Mouse (Mus musculus) E14TG2a.4 (cell line): ENCODE measurements at regions not wholly inside any gene's neighbourhood (a gene's known extent, or its start where the extent isn't known, plus 50 kb on each side); places are given as distances from the start of the nearest gene placed in this dataset.
"Not testable (repeated sequence)": the region's sequence is repeated elsewhere in the genome, so short reads cannot be mapped to it uniquely, and the experiment has no call there.

ENCODE experiments used
- H3K27me3 ChIP-seq: 2 replicates; pipeline ENCODE4 v1.6.1; 2014; ENCODE audit warnings: low read length, control low read depth; ENCODE audit not compliant: insufficient read depth
- H3K36me3 ChIP-seq: 2 replicates; pipeline ENCODE4 v1.6.1; 2014; ENCODE audit warnings: low read length, control low read depth; ENCODE audit not compliant: insufficient read depth
- H3K4me1 ChIP-seq: replicated peaks from 2 replicates; pipeline ENCODE4 v1.6.1; 2014; ENCODE audit warnings: low read depth, low read length, control low read depth
- H3K4me3 ChIP-seq: replicated peaks from 2 replicates; pipeline ENCODE4 v1.5.1; 2014; ENCODE audit warnings: mild to moderate bottlenecking, low read length
- H3K9me3 ChIP-seq: 2 replicates; pipeline ENCODE4 v1.6.1; 2014; ENCODE audit warnings: low read length, control low read depth
- CTCF ChIP-seq: conservative IDR thresholded peaks from 2 replicates; pipeline ENCODE4 v1.5.1; 2014; ENCODE audit warnings: low read length
- NANOG ChIP-seq: IDR thresholded peaks from 2 replicates; pipeline ENCODE4 v1.6.1; 2014; ENCODE audit warnings: borderline replicate concordance, low read length, mixed read lengths
- POU5F1 ChIP-seq: IDR thresholded peaks from 2 replicates; pipeline ENCODE4 v1.6.1; 2014; ENCODE audit warnings: low read length, borderline replicate concordance

DNA sequence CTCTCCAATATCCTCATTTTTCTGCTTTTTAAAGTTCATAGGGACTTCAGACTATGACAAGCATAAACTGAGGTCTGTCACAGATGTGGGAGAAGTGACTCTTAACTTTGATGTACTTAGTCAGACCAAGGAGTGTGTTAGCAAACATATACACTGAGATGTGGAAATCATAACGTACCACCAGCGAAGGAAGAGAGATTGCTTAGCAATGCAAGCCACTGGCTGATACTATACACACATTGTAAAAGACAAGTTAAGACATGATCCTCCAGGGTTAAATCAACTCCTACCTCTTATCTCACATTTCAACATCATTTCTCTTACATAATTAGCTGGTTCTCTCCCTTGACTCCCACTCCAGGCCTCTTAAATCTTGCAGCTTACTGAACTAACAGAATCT lies 227.9 kb upstream of the Rarb start:
- TF ChIP-seq CTCF (no peak), NANOG (no peak), POU5F1 (no peak)
- no peak overlapping the region for H3K4me3 ChIP-seq
- H3K27me3 ChIP-seq, result no peaks in the 10 kb centered on the region
- H3K36me3 ChIP-seq, result no peaks in the 10 kb centered on the region
- no peaks in the 10 kb centered on the region for H3K9me3 ChIP-seq
- H3K4me1 ChIP-seq, result no peaks in the 10 kb centered on the region

DNA sequence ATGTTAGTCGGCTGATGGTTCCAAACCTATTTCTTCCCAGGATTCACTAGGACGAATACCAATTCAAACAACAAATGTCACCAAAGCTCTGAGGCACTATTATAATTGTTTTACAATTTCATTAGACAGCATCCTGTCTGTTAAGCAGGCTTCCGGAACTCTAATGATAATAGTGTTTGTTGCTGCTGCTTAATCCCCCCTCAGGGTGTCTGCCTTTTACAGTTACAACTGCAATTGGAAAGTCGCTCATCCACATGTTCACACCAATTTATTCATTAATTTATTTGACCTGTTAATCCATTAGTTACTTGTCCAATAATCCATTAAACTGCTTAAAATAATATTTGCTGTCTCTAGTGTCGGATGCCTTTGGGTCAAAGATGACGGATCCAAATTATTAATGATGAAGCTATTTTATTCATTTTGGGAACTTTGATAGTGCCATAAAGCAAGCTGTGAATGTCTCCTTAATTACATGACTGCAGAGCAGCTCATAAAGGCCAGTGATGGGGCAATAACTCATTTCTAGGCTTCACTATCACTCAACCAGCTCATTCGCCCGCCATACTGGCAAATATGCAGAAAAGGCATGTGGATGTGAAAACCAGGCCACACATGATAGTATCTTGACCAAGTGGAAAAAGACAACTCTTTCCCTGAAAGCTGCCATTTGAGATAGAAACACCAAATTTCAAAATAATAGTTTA lies 226.6 kb upstream of the Rarb start:
- Histone ChIP-seq H3K4me3 (no peak overlapping the region), H3K4me1 (no peaks in the 10 kb centered on the region)

DNA sequence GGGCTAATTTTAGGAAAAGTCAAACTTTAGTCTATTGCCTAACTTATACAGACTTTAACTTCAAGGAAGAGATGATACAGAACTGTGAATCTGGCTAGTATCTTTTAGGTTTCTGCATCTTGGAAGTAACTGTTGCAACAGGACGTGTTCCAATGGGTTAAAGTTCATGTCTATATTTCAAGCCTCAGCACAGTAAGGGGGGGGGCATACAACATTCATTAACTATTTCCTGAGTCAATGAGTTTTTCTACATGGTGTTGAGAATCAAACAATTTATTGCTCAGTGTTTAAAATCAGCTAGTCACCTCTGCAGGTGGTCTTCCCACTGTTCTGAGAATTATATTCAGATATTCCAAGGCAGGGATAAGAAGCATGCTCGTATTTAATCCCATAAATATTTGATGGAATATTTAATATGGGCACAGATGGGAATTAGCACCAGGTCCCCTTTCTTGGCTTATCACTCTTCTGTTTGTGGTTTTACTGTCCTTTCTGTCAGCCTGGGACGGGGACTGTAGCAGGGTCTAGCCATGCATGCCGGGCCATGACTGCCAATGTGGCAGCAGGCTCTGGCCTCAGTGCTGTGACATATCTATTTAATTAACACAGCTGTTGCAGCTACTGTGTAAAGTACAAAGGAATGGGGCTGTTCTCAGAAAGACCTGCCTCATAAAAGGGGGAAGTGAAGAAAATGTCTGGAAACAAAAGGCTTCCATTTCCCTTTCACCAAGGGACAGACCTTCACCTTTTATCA lies 201.8 kb upstream of the Rarb start:
- TF ChIP-seq NANOG (no peak), POU5F1 (no peak), CTCF (no peak)
- H3K9me3 ChIP-seq, result no peaks in the 10 kb centered on the region

More for the DNA sequence above, 226.6 kb upstream of the Rarb start:
- TF ChIP-seq CTCF, result no peak
- no peak for TF ChIP-seq NANOG
- no peak for TF ChIP-seq POU5F1
- H3K36me3 ChIP-seq, result no peaks in the 10 kb centered on the region
- no peaks in the 10 kb centered on the region for H3K9me3 ChIP-seq
- H3K27me3 ChIP-seq, result no peaks in the 10 kb centered on the region

DNA sequence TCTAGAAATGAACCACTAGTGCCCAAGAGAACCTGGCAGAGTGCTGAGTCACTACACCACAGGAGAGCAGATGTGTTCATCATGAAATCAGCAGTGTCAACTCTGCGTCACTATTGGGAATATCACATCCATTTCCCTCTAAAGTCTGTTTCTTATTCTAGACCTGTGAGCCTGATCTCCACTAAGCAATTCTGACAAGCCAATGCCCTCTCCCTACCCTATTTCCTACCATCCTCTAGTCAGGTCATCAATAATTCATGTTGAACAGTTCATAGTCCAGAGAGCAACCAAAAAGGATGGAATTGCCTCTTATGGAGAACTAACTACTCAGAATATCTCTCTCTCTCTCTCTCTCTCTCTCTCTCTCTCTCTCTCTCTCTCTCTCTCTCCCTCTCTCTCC lies 194.0 kb upstream of the Rarb start:
- no peaks in the 10 kb centered on the region for H3K4me1 ChIP-seq
- H3K36me3 ChIP-seq, result no peaks in the 10 kb centered on the region
- TF ChIP-seq CTCF, result no peak
- no peak for TF ChIP-seq NANOG
- no peak for TF ChIP-seq POU5F1
- no peaks in the 10 kb centered on the region for H3K27me3 ChIP-seq
- no peaks in the 10 kb centered on the region for H3K9me3 ChIP-seq
- H3K4me3 ChIP-seq, result no peak overlapping the region

More for the DNA sequence above, 201.8 kb upstream of the Rarb start:
- H3K27me3 ChIP-seq, result no peaks in the 10 kb centered on the region
- H3K36me3 ChIP-seq, result no peaks in the 10 kb centered on the region
- H3K4me3 ChIP-seq, result no peak overlapping the region
- no peaks in the 10 kb centered on the region for H3K4me1 ChIP-seq

DNA sequence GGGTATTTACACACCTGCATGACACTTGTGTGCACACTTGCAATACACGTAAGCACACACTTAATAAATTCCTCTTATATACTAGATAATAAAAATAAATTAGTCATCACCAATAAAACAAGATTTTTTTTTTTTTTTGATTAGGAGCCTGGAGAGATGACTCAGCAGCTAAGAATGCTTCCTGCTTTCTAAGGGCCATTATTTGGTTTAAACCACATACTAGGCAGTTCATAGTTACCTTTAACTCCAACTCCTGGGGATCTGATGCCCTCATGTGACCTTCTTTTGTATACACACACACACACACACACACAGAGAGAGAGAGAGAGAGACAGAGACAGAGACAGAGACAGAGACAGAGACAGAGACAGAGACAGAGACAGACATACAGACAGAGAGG lies 193.2 kb upstream of the Rarb start:
- no peak for TF ChIP-seq NANOG
- TF ChIP-seq POU5F1, result no peak
- TF ChIP-seq CTCF, result no peak
- H3K4me3 ChIP-seq, result no peak overlapping the region
- H3K9me3 ChIP-seq, result no peaks in the 10 kb centered on the region
- no peaks in the 10 kb centered on the region for H3K27me3 ChIP-seq
- no peaks in the 10 kb centered on the region for H3K36me3 ChIP-seq
- no peaks in the 10 kb centered on the region for H3K4me1 ChIP-seq

DNA sequence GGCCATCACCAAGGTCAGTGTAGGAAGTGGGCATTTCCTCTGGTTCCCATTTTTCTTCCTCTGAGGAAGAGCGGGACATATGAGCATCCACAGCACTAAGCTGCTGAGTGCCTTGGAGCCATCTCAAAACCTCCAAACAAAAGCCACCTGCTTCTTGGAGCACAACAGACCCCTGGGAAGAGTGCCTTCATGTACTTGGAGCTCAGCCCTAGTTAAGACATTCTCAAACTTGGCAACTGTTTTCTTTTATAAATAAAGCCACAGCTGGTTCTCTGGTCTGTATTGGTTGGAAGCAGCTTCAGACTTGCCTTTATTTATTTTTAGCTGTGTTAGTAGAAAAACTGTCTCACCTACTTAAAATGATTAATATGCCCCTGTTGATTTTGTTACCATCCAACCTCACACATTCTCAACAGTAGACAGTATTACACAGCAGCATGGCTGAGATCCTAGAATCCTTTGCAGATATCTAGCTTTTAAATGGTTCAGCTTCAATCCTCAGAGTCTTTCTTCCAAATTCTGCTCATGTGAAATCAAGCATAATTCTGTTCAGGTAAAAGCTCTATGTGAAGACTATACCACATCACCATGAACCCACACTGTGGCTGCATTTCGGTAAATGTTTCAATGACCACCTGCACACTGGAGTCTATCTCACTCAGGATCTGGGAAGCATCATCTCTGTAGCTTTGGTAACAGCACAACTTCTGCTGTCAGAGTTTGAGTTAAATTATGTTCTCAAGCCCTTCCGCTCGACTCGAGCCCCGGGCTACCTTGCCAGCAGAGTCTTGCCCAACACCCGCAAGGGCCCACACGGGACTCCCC lies 186.4 kb upstream of the Rarb start:
- H3K36me3 ChIP-seq, result no peaks in the 10 kb centered on the region
- no peak overlapping the region for H3K4me3 ChIP-seq
- no peaks in the 10 kb centered on the region for H3K27me3 ChIP-seq
- no peak for TF ChIP-seq POU5F1
- TF ChIP-seq CTCF, result no peak
- no peak for TF ChIP-seq NANOG
- H3K4me1 ChIP-seq, result no peaks in the 10 kb centered on the region
- no peaks in the 10 kb centered on the region for H3K9me3 ChIP-seq

DNA sequence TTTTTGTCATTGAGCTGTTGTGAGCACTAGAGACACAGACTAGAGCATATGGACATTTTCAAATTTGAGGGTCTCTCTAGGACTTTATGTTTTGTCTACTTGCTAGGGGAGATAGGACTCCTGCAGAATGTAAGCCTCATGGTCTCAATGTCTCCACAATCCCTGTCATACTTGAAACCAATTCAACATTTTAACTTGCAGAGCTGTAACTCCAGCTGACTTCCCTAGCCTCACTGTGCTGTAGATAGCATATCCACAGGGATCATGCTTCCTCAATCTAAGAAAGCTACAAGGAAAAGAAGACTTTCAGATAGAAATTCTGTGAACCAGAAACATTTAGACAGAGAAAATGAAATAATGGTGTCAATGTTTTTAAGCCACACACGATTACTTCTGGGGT lies 185.8 kb upstream of the Rarb start:
- Histone ChIP-seq H3K4me1 (no peaks in the 10 kb centered on the region), H3K36me3 (no peaks in the 10 kb centered on the region), H3K4me3 (no peak overlapping the region), H3K27me3 (no peaks in the 10 kb centered on the region), H3K9me3 (no peaks in the 10 kb centered on the region)
- TF ChIP-seq CTCF (no peak), POU5F1 (no peak), NANOG (no peak)

DNA sequence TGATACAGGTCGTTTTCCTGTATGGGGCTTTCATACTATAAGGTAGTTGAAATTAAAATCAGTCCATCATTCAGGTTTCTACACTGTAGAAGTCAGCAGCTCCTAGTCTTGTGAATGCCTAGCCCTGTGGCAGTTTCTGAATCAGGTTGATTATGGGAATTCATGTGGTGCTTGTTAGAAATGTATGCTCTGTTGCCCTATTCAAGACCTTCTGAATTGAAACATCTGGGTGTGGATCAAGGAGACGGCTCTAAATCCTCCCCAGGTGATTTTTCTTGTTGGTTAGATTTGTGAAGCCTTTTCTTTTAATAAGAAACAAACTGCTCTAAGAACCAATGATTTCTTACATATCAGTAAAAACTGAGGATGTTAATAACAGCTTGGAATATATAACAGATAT lies 177.8 kb upstream of the Rarb start:
- Histone ChIP-seq H3K4me3 (no peak overlapping the region), H3K36me3 (no peaks in the 10 kb centered on the region), H3K27me3 (no peaks in the 10 kb centered on the region), H3K9me3 (no peaks in the 10 kb centered on the region), H3K4me1 (no peaks in the 10 kb centered on the region)
- TF ChIP-seq NANOG (no peak), CTCF (no peak), POU5F1 (no peak)

DNA sequence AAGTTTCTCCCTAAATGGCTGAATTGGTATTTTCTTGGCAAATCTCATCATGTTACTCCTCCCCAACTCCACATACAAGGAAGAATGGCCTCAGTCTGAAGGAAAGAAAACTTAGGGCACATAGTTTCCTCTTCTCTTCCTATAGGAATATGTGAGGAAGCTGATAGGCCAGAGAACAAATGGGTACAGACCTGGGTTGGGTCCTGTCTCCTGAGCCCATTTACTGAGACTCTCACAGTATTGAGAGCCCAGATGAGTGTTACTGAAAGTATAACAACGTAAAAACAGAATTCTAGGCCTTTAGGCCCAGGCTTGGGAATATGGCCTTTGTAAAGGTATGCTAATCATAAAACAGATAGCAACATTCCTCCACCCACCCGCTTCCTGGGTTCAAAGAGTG lies 152.0 kb upstream of the Rarb start:
- not testable (repeated sequence) for H3K27me3 ChIP-seq, H3K4me1 ChIP-seq, H3K36me3 ChIP-seq, H3K4me3 ChIP-seq
- H3K9me3 ChIP-seq, result peaks cover 24% of the 10 kb centered on the region; the same call in 1 of the 2 replicates
